ENCODE assay signal across 9 mouse cellular contexts in genomic region chr2:92060291-92060690, GRCm38 (mm10). TPM values are rescaled to one million over a fixed set of nuclear protein-coding genes. Genes with fewer than 3 reads are reported as not detected.
A peak's percentile ranks its signal among the peaks of the same experiment; 100 is the strongest.
DNase-seq lines count a peak whose midpoint lies in the region; ATAC-seq and TF ChIP-seq lines count a peak whose summit lies in the region.
"Had no signal": no experiment of that assay in that cellular context is flagged by ENCODE, and none has a peak within 500 bp of the region (broad histone marks: within the 10 kb centered on the region; RNA-seq: fewer than 3 reads in every experiment).

No protein-coding gene starts in this region.

- no peaks in the 10 kb centered on the region for H3K36me3 ChIP-seq in lung, embryonic 15.5 days
- no peaks in the 10 kb centered on the region for H3K36me3 ChIP-seq in forebrain, embryonic 13.5 days (ENCODE audit: poor library complexity, severe bottlenecking)

- 17% methylated on average over 6 of the region's 6 CpGs for WGBS in lung, embryonic 15.5 days
- WGBS in forebrain, embryonic 13.5 days = 11% methylated on average over 6 of the region's 6 CpGs
- 38% methylated on average over 6 of the region's 6 CpGs for WGBS in olfactory bulb, adult 2 months

- no peak for TF ChIP-seq CTCF in olfactory bulb, adult 2 months (IDR thresholded peaks at IDR 0.05; ENCODE audit: insufficient read depth, low read depth, low read length)

- peak overlapping the region; percentile 99 for H3K4me2 ChIP-seq in lung, embryonic 15.5 days
- H3K4me2 ChIP-seq in forebrain, embryonic 13.5 days = peak overlapping the region; percentile 98

- H3K9me3 ChIP-seq in lung, embryonic 15.5 days = no peaks in the 10 kb centered on the region
- no peaks in the 10 kb centered on the region for H3K9me3 ChIP-seq in forebrain, embryonic 13.5 days (replicated peaks)

- H3K4me1 ChIP-seq in lung, embryonic 15.5 days = peaks cover 32% of the 10 kb centered on the region
- peaks cover 29% of the 10 kb centered on the region for H3K4me1 ChIP-seq in forebrain, embryonic 13.5 days
- peaks cover 14% of the 10 kb centered on the region for H3K4me1 ChIP-seq in olfactory bulb, adult 2 months (ENCODE audit: control insufficient read depth, insufficient read depth, low read length)

- peak overlapping the region; percentile 53 for H3K4me3 ChIP-seq in lung, embryonic 15.5 days
- peak overlapping the region; percentile 61 for H3K4me3 ChIP-seq in forebrain, embryonic 13.5 days
- peak overlapping the region; percentile 82 for H3K4me3 ChIP-seq in olfactory bulb, adult 2 months (ENCODE audit: insufficient read depth, low read depth, low read length)

- ATAC-seq in lung, embryonic 15.5 days (ENCODE audit: borderline replicate concordance, extremely low read depth, low FRiP score, low TSS enrichment) = no peak
- ATAC-seq in forebrain, embryonic 13.5 days = no peak
- ATAC-seq in erythroblast, adult 5-6 weeks (replicated peaks; ENCODE audit: low FRiP score, poor library complexity, severe bottlenecking) = no peak

- no peak overlapping the region for H3K27ac ChIP-seq in lung, embryonic 15.5 days
- H3K27ac ChIP-seq in forebrain, embryonic 13.5 days = no peak overlapping the region
- H3K27ac ChIP-seq in olfactory bulb, adult 2 months (ENCODE audit: insufficient read depth, low read depth, low read length) = peak overlapping the region; percentile 95
- H3K27ac ChIP-seq: macrophage had no signal

- no peak for TF ChIP-seq POLR2A in olfactory bulb, adult 2 months (IDR thresholded peaks at IDR 0.05; ENCODE audit: insufficient read depth, low read depth, low read length)

- 0 out of 2 replicates have a peak overlapping the region, but pooled peaks have one; percentile 43 for H3K9ac ChIP-seq in lung, embryonic 15.5 days
- H3K9ac ChIP-seq in forebrain, embryonic 13.5 days = peak overlapping the region; percentile 76

- peaks cover 33% of the 10 kb centered on the region for H3K27me3 ChIP-seq in lung, embryonic 15.5 days
- peaks cover 35% of the 10 kb centered on the region for H3K27me3 ChIP-seq in forebrain, embryonic 13.5 days

- DNase-seq in lung, postnatal 25 days (ENCODE audit: low spot score) = no peak
- peak; percentile 73 to 76 for DNase-seq in kidney, postnatal 25 days
- DNase-seq in spleen, postnatal 14 days (ENCODE audit: low spot score in 2 of 2) = no peak
- DNase-seq in adrenal gland, adult 18-20 months (ENCODE audit: low spot score in 2 of 2) = no peak

RNA-seq across cellular contexts. Expression of gene Phf21a, which starts 32.6 kb away (rescaled TPM):
- polyA plus RNA-seq in lung, embryonic 15.5 days (2015; fragmentation: Nextera tagmentation; extraction: Ambion mirVana) = 22.5 and 29.9 TPM in 2 replicates
- 43.7 and 44.2 TPM in 2 replicates for polyA plus RNA-seq in forebrain, embryonic 13.5 days (2015; fragmentation: Nextera tagmentation; extraction: Ambion mirVana)
- polyA plus RNA-seq in olfactory bulb, adult 2 months (2012; ENCODE audit: insufficient read depth, insufficient read length, low replicate concordance, missing spikeins) = 643 TPM in 1 of 2 replicates, not detected in the other
- 11.1 and 27.0 TPM in 2 replicates for total RNA-seq in erythroblast, adult 5-6 weeks (2015; ENCODE audit: low replicate concordance)
- total RNA-seq in erythroblast, adult 5-6 weeks (2017; ENCODE audit: low replicate concordance) = 15.2 and 17.0 TPM in 2 replicates
- 10 to 100 TPM; 57.4 to 60.1 TPM for total RNA-seq in adrenal gland, adult 18-20 months (2021)

RNA-seq across cellular contexts. Expression of gene Creb3l1, which starts 36.0 kb away (rescaled TPM):
- polyA plus RNA-seq in lung, embryonic 15.5 days (2015; fragmentation: Nextera tagmentation; extraction: Ambion mirVana) = 11.4 and 11.5 TPM in 2 replicates
- polyA plus RNA-seq in forebrain, embryonic 13.5 days (2015; fragmentation: Nextera tagmentation; extraction: Ambion mirVana) = 0.52 and 0.71 TPM in 2 replicates
- polyA plus RNA-seq in olfactory bulb, adult 2 months (2012; ENCODE audit: insufficient read depth, insufficient read length, low replicate concordance, missing spikeins) = not detected in 2 replicates
- total RNA-seq in erythroblast, adult 5-6 weeks (2015; ENCODE audit: low replicate concordance) = 0.38 and 1.7 TPM in 2 replicates
- total RNA-seq in erythroblast, adult 5-6 weeks (2017; ENCODE audit: low replicate concordance) = 0.68 TPM in 1 of 2 replicates, not detected in the other
- 10 to 100 TPM; 10.5 to 36.6 TPM for total RNA-seq in adrenal gland, adult 18-20 months (2021)

Comparison
In these comparisons a context has a peak if more than half of its experiments do, and no peak if none do; other contexts are left out.
1. DNase-seq: peak in kidney, postnatal 25 days (2 of 2); none in lung, postnatal 25 days (single experiment), spleen, postnatal 14 days (0 of 2) and adrenal gland, adult 18-20 months (0 of 2).
2. Peak in every context shown above with its lines, with median percentiles within 50 percentile points of each other: H3K4me3 ChIP-seq.